Mouse (Mus musculus): ENCODE results near the gene Amh. TPM values are rescaled to one million over a fixed set of nuclear protein-coding genes. Genes with fewer than 3 reads are reported as not detected.
"Not testable (repeated sequence)": the region's sequence is repeated elsewhere in the genome, so short reads cannot be mapped to it uniquely, and the experiment has no call there.

The Amh gene
- polyA plus RNA-seq, 1 experiment from 2014 or later: not detected

DNA sequence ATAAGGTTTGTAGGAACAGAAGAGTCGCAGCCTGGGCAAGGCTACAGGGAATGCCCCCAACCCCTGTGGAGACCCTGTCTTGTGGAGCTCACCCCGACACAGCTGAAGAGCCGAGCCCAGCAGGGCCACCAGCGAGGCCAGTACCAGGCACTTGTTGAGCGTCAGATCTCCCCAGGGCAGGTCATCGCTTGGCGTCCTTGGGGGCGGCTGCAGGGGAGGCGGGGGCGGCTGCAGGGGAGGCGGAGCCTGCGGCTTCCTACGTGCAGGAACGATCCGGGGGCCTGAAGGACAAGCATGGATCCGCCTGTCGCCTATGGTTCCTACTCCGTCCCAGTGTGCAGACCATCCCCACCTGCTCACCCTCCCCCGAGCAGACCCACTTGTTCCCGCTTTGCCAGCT, 5.0 kb downstream of the Amh start:
- Histone ChIP-seq H3K9me3 (ENCODE audit: control insufficient read depth, low read length) (no peaks in the 10 kb centered on the region), H3K36me3 (ENCODE audit: control insufficient read depth, insufficient read depth, low read length) (peaks cover 2% of the 10 kb centered on the region), H3K27me3 (ENCODE audit: control insufficient read depth, insufficient read depth, low read depth, low read length) (peaks cover 17% of the 10 kb centered on the region), H3K27ac (ENCODE audit: low read length) (no peak overlapping the region), H3K4me2 (ENCODE audit: low read depth, low read length) (peak overlapping the region; percentile 17; the same call in 1 of the 2 replicates), H3K4me3 (ENCODE audit: low read length) (no peak overlapping the region), H3K9ac (ENCODE audit: low read length) (peak overlapping the region; percentile 15; the same call in 1 of the 2 replicates), H3K4me1 (replicated peaks; ENCODE audit: control insufficient read depth, insufficient read depth, low read length) (peaks cover 30% of the 10 kb centered on the region)
- WGBS: 6% methylated on average over 20 of the region's 20 CpGs
- no peak for ATAC-seq (ENCODE audit: low read depth)

DNA sequence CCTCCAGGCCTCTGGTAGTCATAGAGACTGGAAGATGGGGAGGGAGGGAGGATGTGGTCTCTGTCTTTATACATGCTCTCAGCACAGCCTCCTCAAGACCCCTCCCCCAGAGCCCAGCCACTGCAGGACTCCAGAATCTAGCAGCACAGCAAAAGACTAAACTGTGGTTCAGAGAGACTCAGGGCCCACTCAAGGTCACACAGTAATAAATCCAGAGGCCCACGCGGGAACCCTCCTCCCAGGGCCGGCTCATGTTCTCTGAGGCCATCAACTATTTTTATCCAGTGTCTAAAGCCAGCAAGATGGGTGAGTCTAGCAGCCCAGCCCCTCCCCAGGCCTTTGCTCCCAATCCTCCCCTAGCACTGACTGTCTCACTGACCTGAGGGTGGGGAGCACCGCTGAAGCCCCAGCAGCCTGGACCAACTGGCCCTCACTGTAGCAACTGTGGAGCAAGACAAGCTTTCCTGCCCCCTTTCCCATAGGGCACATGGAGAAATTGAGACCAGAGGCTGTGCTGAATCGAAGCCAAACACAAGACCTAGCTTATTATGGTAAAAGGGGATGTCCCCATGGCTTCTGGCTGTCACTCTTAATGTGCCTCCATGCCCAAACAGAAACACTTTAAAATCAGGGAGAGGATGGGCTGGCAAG, 7.5 kb downstream of the Amh start:
- H3K27ac ChIP-seq (ENCODE audit: low read length): no peak overlapping the region
- no peaks in the 10 kb centered on the region for H3K36me3 ChIP-seq (ENCODE audit: control insufficient read depth, insufficient read depth, low read length)
- H3K27me3 ChIP-seq (ENCODE audit: control insufficient read depth, insufficient read depth, low read depth, low read length): peaks cover 17% of the 10 kb centered on the region
- H3K4me3 ChIP-seq (ENCODE audit: low read length): no peak overlapping the region
- no peak overlapping the region for H3K4me2 ChIP-seq (ENCODE audit: low read depth, low read length)
- 47% methylated on average over 5 of the region's 5 CpGs for WGBS
- H3K9ac ChIP-seq (ENCODE audit: low read length): no peak overlapping the region
- H3K9me3 ChIP-seq (ENCODE audit: control insufficient read depth, low read length): no peaks in the 10 kb centered on the region
- peaks cover 21% of the 10 kb centered on the region for H3K4me1 ChIP-seq (replicated peaks; ENCODE audit: control insufficient read depth, insufficient read depth, low read length)
- ATAC-seq (ENCODE audit: low read depth): no peak

DNA sequence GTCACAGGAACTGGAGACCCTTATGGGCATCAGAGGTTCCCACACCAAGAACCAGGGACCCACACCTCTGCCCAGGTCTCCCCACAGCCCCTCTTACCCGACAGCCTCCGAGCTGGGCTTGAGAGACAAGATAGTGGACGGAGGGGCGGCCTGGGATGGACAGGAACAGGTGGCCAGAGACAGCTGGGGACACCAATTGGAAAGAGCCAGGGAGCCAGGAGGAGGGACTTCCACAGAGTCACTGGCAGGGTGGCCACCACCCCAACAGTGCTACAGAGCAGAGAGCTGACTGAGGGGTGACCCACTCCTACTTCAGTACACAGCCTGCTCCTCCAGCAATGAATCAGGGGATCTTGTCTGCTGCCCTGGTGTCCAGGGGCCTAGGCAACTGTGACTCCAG, 8.3 kb downstream of the Amh start, which contains the start of gene Jsrp1:
Gene Jsrp1, minus strand, starts transcription at position 133 of the 400 bp plus-strand sequence.
- Histone ChIP-seq H3K36me3 (ENCODE audit: control insufficient read depth, insufficient read depth, low read length) (no peaks in the 10 kb centered on the region), H3K4me2 (ENCODE audit: low read depth, low read length) (no peak within 1 kb of the TSS), H3K9ac (ENCODE audit: low read length) (no peak within 1 kb of the TSS), H3K4me3 (ENCODE audit: low read length) (no peak within 1 kb of the TSS), H3K27ac (ENCODE audit: low read length) (no peak within 1 kb of the TSS), H3K4me1 (replicated peaks; ENCODE audit: control insufficient read depth, insufficient read depth, low read length) (peaks cover 12% of the 10 kb centered on the region), H3K9me3 (ENCODE audit: control insufficient read depth, low read length) (no peaks in the 10 kb centered on the region), H3K27me3 (ENCODE audit: control insufficient read depth, insufficient read depth, low read depth, low read length) (peaks cover 15% of the 10 kb centered on the region)
- WGBS: 46% methylated on average over 4 of the region's 4 CpGs
- ATAC-seq (ENCODE audit: low read depth): no peak

DNA sequence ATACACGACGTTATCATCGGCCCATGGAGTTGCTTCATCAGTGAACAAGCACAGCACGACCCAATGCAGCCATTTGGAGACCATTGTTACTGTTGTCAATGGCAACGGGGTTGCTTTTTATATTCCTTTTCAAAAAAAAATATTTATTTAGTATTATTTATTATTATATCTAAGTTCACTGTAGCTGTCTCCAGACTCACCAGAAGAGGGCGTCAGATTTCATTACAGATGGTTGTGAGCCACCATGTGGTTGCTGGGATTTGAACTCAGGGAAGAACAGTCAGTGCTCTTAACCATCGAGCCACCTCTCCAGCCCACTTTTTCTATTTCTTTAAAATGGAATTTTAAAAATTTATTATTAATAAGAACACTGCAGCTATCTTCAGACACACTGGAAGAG, 9.8 kb downstream of the Amh start:
- WGBS: 63% methylated on average over 7 of the region's 7 CpGs
- H3K4me2 ChIP-seq (ENCODE audit: low read depth, low read length): no peak overlapping the region

DNA sequence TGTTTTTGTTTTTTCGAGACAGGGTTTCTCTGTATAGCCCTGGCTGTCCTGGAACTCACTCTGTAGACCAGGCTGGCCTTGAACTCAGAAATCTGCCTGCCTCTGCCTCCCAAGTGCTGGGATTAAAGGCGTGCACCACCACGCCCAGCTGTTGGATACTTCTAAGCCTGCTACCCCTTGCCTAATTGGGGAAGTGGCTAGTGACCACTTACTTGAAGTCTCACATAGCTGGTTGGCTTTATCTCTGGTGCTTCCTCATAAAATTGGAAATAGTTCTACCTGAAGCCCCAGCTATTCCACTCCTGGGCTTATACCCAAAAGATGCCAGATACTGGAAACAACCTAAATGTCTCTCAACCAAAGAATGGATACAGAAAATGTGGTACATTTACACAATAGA, 11.3 kb downstream of the Amh start:
- WGBS: 74% methylated on average over 3 of the region's 3 CpGs
- not testable (repeated sequence) for H3K27ac ChIP-seq (ENCODE audit: low read length); H3K9me3 ChIP-seq (ENCODE audit: control insufficient read depth, low read length); H3K4me1 ChIP-seq (replicated peaks; ENCODE audit: control insufficient read depth, insufficient read depth, low read length); H3K4me3 ChIP-seq (ENCODE audit: low read length); H3K9ac ChIP-seq (ENCODE audit: low read length); ATAC-seq (ENCODE audit: low read depth); H3K27me3 ChIP-seq (ENCODE audit: control insufficient read depth, insufficient read depth, low read depth, low read length); H3K36me3 ChIP-seq (ENCODE audit: control insufficient read depth, insufficient read depth, low read length); H3K4me2 ChIP-seq (ENCODE audit: low read depth, low read length)

More for the DNA sequence above, 9.8 kb downstream of the Amh start:
- Histone ChIP-seq H3K4me1 (replicated peaks; ENCODE audit: control insufficient read depth, insufficient read depth, low read length) (peaks cover 3% of the 10 kb centered on the region; the same call in 1 of the 2 replicates), H3K4me3 (ENCODE audit: low read length) (no peak overlapping the region), H3K27ac (ENCODE audit: low read length) (no peak overlapping the region), H3K9me3 (ENCODE audit: control insufficient read depth, low read length) (no peaks in the 10 kb centered on the region), H3K36me3 (ENCODE audit: control insufficient read depth, insufficient read depth, low read length) (no peaks in the 10 kb centered on the region), H3K27me3 (ENCODE audit: control insufficient read depth, insufficient read depth, low read depth, low read length) (peaks cover 10% of the 10 kb centered on the region), H3K9ac (ENCODE audit: low read length) (no peak overlapping the region)
- ATAC-seq (ENCODE audit: low read depth): no peak

DNA sequence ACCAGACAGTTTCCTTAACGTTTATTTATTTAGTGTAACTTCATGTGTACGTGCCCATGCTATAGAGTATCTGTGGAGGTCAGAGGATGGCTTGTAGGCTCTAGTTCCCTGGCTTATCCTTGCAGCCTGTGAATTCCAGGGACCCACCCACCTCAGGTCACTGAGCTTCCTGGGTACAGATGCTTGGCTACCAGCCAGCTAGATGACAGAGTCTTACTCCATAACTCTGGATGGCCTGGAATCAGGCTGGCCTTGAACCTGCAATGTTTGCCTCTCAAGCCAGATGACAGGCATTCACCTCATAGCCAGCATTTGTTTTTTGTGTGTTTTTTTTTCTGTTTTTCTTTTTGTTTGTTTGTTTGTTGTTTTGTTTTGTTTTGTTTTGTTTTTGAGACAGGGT, 12.1 kb downstream of the Amh start:
- WGBS: 30% methylated on average over 2 of the region's 2 CpGs

DNA sequence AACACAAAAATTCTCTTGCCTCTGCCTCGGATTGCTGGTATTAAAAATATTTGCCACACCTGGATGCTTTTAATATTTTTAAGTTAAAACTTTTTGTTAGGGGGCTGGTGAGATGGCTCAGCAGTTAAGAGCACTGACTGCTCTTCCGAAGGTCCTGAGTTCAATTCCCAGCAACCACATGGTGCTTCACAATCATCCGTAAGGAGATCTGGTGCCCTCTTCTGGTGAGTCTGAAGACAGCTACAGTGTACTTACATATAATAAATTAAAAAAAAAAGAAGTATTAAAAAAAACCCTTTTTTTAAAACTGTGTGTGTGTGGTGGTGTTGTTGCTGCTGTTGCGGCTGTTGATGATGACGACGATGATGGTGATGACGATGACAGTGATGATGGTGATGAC, 12.9 kb downstream of the Amh start:
- not testable (repeated sequence) for ATAC-seq (ENCODE audit: low read depth); H3K4me2 ChIP-seq (ENCODE audit: low read depth, low read length)

More for the DNA sequence above, 12.1 kb downstream of the Amh start:
- no peak for ATAC-seq (ENCODE audit: low read depth)
- no peak overlapping the region for H3K4me3 ChIP-seq (ENCODE audit: low read length)
- H3K4me1 ChIP-seq (replicated peaks; ENCODE audit: control insufficient read depth, insufficient read depth, low read length): no peaks in the 10 kb centered on the region
- no peaks in the 10 kb centered on the region for H3K27me3 ChIP-seq (ENCODE audit: control insufficient read depth, insufficient read depth, low read depth, low read length)
- no peak overlapping the region for H3K4me2 ChIP-seq (ENCODE audit: low read depth, low read length)
- H3K9me3 ChIP-seq (ENCODE audit: control insufficient read depth, low read length): no peaks in the 10 kb centered on the region
- no peak overlapping the region for H3K27ac ChIP-seq (ENCODE audit: low read length)
- no peaks in the 10 kb centered on the region for H3K36me3 ChIP-seq (ENCODE audit: control insufficient read depth, insufficient read depth, low read length)
- H3K9ac ChIP-seq (ENCODE audit: low read length): no peak overlapping the region

DNA sequence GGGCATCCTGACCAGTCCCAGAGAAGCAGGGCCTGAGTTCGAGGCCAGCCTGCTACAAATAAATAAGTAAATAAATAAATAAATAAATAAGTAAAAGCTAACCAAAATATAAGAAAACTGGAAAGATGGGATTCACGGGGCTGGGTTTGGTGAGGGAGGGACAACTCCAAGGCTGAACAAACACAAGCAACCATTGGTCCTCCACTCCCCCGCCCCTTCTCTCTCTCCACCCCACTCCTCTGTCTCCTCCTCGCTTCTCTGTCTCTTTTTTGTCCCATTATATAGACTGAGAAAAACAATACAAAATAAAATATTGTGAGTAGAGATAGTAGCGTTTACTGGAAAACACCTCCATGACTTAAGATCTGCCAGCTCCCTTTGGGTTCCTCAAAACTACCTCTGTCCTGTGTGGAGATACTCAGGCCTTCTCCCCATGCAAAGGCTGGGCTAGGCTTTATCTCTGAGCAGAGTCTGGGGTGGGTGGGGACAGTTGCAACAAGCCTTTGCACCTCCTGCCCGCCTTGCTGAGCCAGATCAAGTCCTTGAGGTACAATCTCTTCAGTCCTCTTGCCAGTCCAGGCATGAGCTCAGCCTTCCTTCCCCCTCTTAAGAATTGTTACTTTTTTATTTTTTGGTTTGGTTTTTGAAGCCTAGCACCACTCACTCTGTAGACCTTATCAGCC, 13.7 kb downstream of the Amh start:
- no peak overlapping the region for H3K9ac ChIP-seq (ENCODE audit: low read length)
- H3K27me3 ChIP-seq (ENCODE audit: control insufficient read depth, insufficient read depth, low read depth, low read length): no peaks in the 10 kb centered on the region
- no peak overlapping the region for H3K4me3 ChIP-seq (ENCODE audit: low read length)
- WGBS: 42% methylated on average over 6 of the region's 6 CpGs
- no peaks in the 10 kb centered on the region for H3K36me3 ChIP-seq (ENCODE audit: control insufficient read depth, insufficient read depth, low read length)
- no peak overlapping the region for H3K27ac ChIP-seq (ENCODE audit: low read length)
- H3K9me3 ChIP-seq (ENCODE audit: control insufficient read depth, low read length): no peaks in the 10 kb centered on the region
- no peak overlapping the region for H3K4me2 ChIP-seq (ENCODE audit: low read depth, low read length)
- no peak for ATAC-seq (ENCODE audit: low read depth)
- no peaks in the 10 kb centered on the region for H3K4me1 ChIP-seq (replicated peaks; ENCODE audit: control insufficient read depth, insufficient read depth, low read length)

More for the DNA sequence above, 12.9 kb downstream of the Amh start:
- H3K4me1 ChIP-seq (replicated peaks; ENCODE audit: control insufficient read depth, insufficient read depth, low read length); H3K27me3 ChIP-seq (ENCODE audit: control insufficient read depth, insufficient read depth, low read depth, low read length); H3K27ac ChIP-seq (ENCODE audit: low read length); H3K9ac ChIP-seq (ENCODE audit: low read length); H3K4me3 ChIP-seq (ENCODE audit: low read length); H3K9me3 ChIP-seq (ENCODE audit: control insufficient read depth, low read length); H3K36me3 ChIP-seq (ENCODE audit: control insufficient read depth, insufficient read depth, low read length): not testable (repeated sequence)
- WGBS: 82% methylated on average over 7 of the region's 7 CpGs

DNA sequence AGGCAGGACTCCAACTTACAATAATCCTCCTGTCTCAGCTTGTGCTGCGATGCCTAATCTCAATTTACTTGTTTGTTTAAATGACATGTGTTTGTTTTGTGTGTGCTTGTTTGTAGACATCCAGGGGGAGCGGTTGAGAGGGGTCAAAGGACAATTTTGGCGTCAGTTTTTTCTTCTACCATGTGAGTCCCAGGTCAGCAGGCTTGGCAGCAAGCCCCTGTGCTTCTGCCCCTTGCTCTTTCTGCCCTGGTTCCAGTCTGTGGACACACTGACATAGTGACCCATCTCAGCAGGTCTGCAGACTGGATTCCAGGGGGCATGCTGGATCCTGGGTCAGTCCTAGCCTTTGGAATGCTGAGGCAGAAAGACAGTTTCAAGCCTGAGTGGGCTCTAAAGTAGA, 14.4 kb downstream of the Amh start:
- no peak for ATAC-seq (ENCODE audit: low read depth)
- H3K27ac ChIP-seq (ENCODE audit: low read length): no peak overlapping the region

More for the DNA sequence above, 14.4 kb downstream of the Amh start:
- no peaks in the 10 kb centered on the region for H3K4me1 ChIP-seq (replicated peaks; ENCODE audit: control insufficient read depth, insufficient read depth, low read length)
- 16% methylated on average over 3 of the region's 3 CpGs for WGBS
- H3K4me2 ChIP-seq (ENCODE audit: low read depth, low read length): no peak overlapping the region
- no peaks in the 10 kb centered on the region for H3K9me3 ChIP-seq (ENCODE audit: control insufficient read depth, low read length)
- no peaks in the 10 kb centered on the region for H3K27me3 ChIP-seq (ENCODE audit: control insufficient read depth, insufficient read depth, low read depth, low read length)
- no peaks in the 10 kb centered on the region for H3K36me3 ChIP-seq (ENCODE audit: control insufficient read depth, insufficient read depth, low read length)
- no peak overlapping the region for H3K4me3 ChIP-seq (ENCODE audit: low read length)
- H3K9ac ChIP-seq (ENCODE audit: low read length): no peak overlapping the region

All from lung, embryonic 16.5 days (tissue).